Mouse (Mus musculus): ENCODE data around the gene Tmbim7.
"Not testable (repeated sequence)": the region's sequence is repeated elsewhere in the genome, so short reads cannot be mapped to it uniquely, and the experiment has no call there.

- TF ChIP-seq CTCF (IDR thresholded peaks at IDR 0.05); POLR2A (IDR thresholded peaks at IDR 0.05; ENCODE audit: insufficient read depth, low read depth, low read length); EP300 (IDR thresholded peaks at IDR 0.05; ENCODE audit: insufficient read depth, low read depth, low read length): not testable (repeated sequence)
Observed at GRCm38 (mm10) chr5:3652903-3653575, 2.1 kb downstream of the Tmbim7 start.
